Mouse (Mus musculus) myocyte (in vitro differentiated cells): ENCODE results near the gene Klhl6. TPM values are rescaled to one million over a fixed set of nuclear protein-coding genes. Genes with fewer than 3 reads are reported as not detected.
"Not testable (repeated sequence)": the region's sequence is repeated elsewhere in the genome, so short reads cannot be mapped to it uniquely, and the experiment has no call there.

Experiments used
- H3K27me3 ChIP-seq: one replicate; pipeline ENCODE4 v1.6.1; 2011; ENCODE audit not compliant: control insufficient read depth, insufficient read depth, insufficient read length
- H3K36me3 ChIP-seq: one replicate; pipeline ENCODE4 v1.6.1; 2011; ENCODE audit not compliant: control insufficient read depth, insufficient read depth
- H3K4me2 ChIP-seq: one replicate; pipeline ENCODE4 v1.6.1; 2011; ENCODE audit warnings: low read depth, control low read depth
- H3K4me3 ChIP-seq: one replicate; pipeline ENCODE4 v1.5.1; 2011; ENCODE audit warnings: mild to moderate bottlenecking, control low read depth, moderate library complexity
- H3K79me2 ChIP-seq: one replicate; pipeline ENCODE4 v1.6.1; 2011; ENCODE audit not compliant: control insufficient read depth, insufficient read depth
- H3ac ChIP-seq: one replicate; pipeline ENCODE4 v1.6.1; 2011; ENCODE audit not compliant: control insufficient read depth, insufficient read length
- CEBPB ChIP-seq: IDR thresholded peaks from 2 replicates; pipeline ENCODE4 v1.6.1; 2011; ENCODE audit warnings: mild to moderate bottlenecking, moderate library complexity; ENCODE audit not compliant: poor library complexity, insufficient read depth, severe bottlenecking
- E2F4 ChIP-seq: IDR thresholded peaks from one replicate; pipeline ENCODE4 v1.6.1; 2011; ENCODE audit warnings: mild to moderate bottlenecking, control low read depth, moderate library complexity; ENCODE audit not compliant: insufficient read depth
- MAX ChIP-seq: IDR thresholded peaks from one replicate; pipeline ENCODE4 v1.6.1; 2011; ENCODE audit warnings: low read depth, mild to moderate bottlenecking, control low read depth
- MYOD1 ChIP-seq, 3 experiments: IDR thresholded peaks; one replicate each; pipeline ENCODE4 v1.6.1; 2011; ENCODE audit warnings: control low read depth in 2 of 3, low read depth in 2 of 3, mild to moderate bottlenecking in 2 of 3, moderate library complexity in 1 of 3; ENCODE audit not compliant: insufficient read length in 2 of 3, control insufficient read depth in 1 of 3
- MYOG ChIP-seq, 3 experiments: IDR thresholded peaks; one replicate each; pipeline ENCODE4 v1.6.1; 2011; ENCODE audit warnings: control low read depth in 2 of 3, low read depth in 2 of 3, mild to moderate bottlenecking in 2 of 3; ENCODE audit not compliant: insufficient read length in 2 of 3, control insufficient read depth in 1 of 3, insufficient read depth in 1 of 3
- POLR2A ChIP-seq: IDR thresholded peaks from one replicate; pipeline ENCODE4 v1.6.1; 2011; ENCODE audit warnings: low read depth, mild to moderate bottlenecking, control low read depth, moderate library complexity; ENCODE audit not compliant: insufficient read length
- POLR2AphosphoS2 ChIP-seq: IDR thresholded peaks from one replicate; pipeline ENCODE4 v1.6.1; 2011; ENCODE audit warnings: low read depth, control low read depth; ENCODE audit not compliant: insufficient read length
- REST ChIP-seq: IDR thresholded peaks from one replicate; pipeline ENCODE4 v1.6.1; 2011; ENCODE audit warnings: mild to moderate bottlenecking, control low read depth, moderate library complexity; ENCODE audit not compliant: insufficient read depth, insufficient read length
- SRF ChIP-seq: IDR thresholded peaks from one replicate; pipeline ENCODE4 v1.6.1; 2011; ENCODE audit warnings: low read depth; ENCODE audit not compliant: control insufficient read depth, insufficient read length
- TCF12 ChIP-seq: IDR thresholded peaks from one replicate; pipeline ENCODE4 v1.6.1; 2011; ENCODE audit warnings: mild to moderate bottlenecking, control low read depth; ENCODE audit not compliant: poor library complexity, insufficient read depth, severe bottlenecking
- TCF3 ChIP-seq: IDR thresholded peaks from one replicate; pipeline ENCODE4 v1.6.1; 2011; ENCODE audit warnings: low read depth, control low read depth; ENCODE audit not compliant: insufficient read length
- USF1 ChIP-seq: IDR thresholded peaks from one replicate; pipeline ENCODE4 v1.6.1; 2011; ENCODE audit warnings: low read depth, mild to moderate bottlenecking, control low read depth, moderate library complexity
- polyA plus RNA-seq: library from polyadenylated mRNA; unstranded; fragments of >200 nt; fragmentation: generic; extraction: Trizol; gene quantifications from one replicate; pipeline ENCODE4 v1.2.1, GENCODE M21; 2012; ENCODE audit warnings: missing spikeins

Gene Klhl6
- polyA plus RNA-seq, result 0.04 TPM

GRCm38 (mm10) chr16:19982537-19983257 is at the start of gene Klhl6:
TSS of gene Klhl6 (minus strand) at chr16:19983037.
- H3K4me2 ChIP-seq, result peak within 1 kb of the TSS; percentile 18
- H3K27me3 ChIP-seq, result no peaks in the 10 kb centered on the region
- H3K36me3 ChIP-seq, result no peaks in the 10 kb centered on the region
- no peak within 1 kb of the TSS for H3ac ChIP-seq
- H3K79me2 ChIP-seq, result no peaks in the 10 kb centered on the region
- no peak within 1 kb of the TSS for H3K4me3 ChIP-seq
- TF ChIP-seq USF1 (no peak), MYOG (IDR thresholded peaks at IDR 0.05; ENCODE audit: control insufficient read depth in 1 of 3, insufficient read depth in 1 of 3, insufficient read length in 2 of 3, low read depth in 2 of 3) (no peak), CEBPB (no peak), POLR2AphosphoS2 (no peak), MYOD1 (IDR thresholded peaks at IDR 0.05; ENCODE audit: control insufficient read depth in 1 of 3, insufficient read length in 2 of 3, low read depth in 2 of 3) (no peak), REST (no peak), SRF (no peak), TCF12 (no peak), MAX (no peak), TCF3 (no peak), E2F4 (no peak), POLR2A (no peak)

GRCm38 (mm10) chr16:20027241-20027640 is 44.4 kb upstream of the Klhl6 start:
- H3ac ChIP-seq, H3K79me2 ChIP-seq, H3K4me3 ChIP-seq, H3K36me3 ChIP-seq, H3K27me3 ChIP-seq, H3K4me2 ChIP-seq: not testable (repeated sequence)

GRCm38 (mm10) chr16:20022821-20023220 is 40.0 kb upstream of the Klhl6 start:
- no peaks in the 10 kb centered on the region for H3K36me3 ChIP-seq
- no peak overlapping the region for H3K4me2 ChIP-seq
- no peaks in the 10 kb centered on the region for H3K27me3 ChIP-seq
- H3K79me2 ChIP-seq, result no peaks in the 10 kb centered on the region
- H3K4me3 ChIP-seq, result no peak overlapping the region
- TF ChIP-seq POLR2AphosphoS2 (no peak), REST (no peak), TCF12 (no peak), TCF3 (no peak), MYOG (IDR thresholded peaks at IDR 0.05; ENCODE audit: control insufficient read depth in 1 of 3, insufficient read depth in 1 of 3, insufficient read length in 2 of 3, low read depth in 2 of 3) (no peak)
- no peak overlapping the region for H3ac ChIP-seq

DNA sequence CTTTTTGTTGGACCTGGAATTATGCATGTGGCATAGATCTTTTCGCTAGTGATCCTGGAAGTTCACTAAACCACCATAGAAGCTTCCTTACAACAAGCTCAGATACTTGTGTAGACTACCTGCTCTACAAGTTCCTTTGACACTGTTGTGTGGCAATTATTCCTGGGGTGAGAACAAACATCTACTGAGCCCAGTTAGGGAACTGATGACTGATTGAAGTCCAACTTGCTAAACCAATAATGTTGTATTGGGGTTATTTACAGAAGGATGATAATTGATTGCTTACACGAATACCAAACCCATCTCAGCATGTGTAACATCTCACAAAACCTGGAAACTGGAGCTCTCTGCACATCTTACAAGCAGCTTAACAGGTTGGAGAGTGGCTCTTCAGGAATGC is 39.0 kb upstream of the Klhl6 start:
- Histone ChIP-seq H3K4me2 (no peak overlapping the region), H3K27me3 (no peaks in the 10 kb centered on the region), H3ac (no peak overlapping the region), H3K36me3 (no peaks in the 10 kb centered on the region), H3K4me3 (no peak overlapping the region), H3K79me2 (no peaks in the 10 kb centered on the region)
- TF ChIP-seq MAX (no peak), USF1 (no peak), REST (no peak), POLR2AphosphoS2 (no peak), MYOG (IDR thresholded peaks at IDR 0.05; ENCODE audit: control insufficient read depth in 1 of 3, insufficient read depth in 1 of 3, insufficient read length in 2 of 3, low read depth in 2 of 3) (no peak), TCF12 (no peak), E2F4 (no peak), SRF (no peak), CEBPB (no peak), MYOD1 (IDR thresholded peaks at IDR 0.05; ENCODE audit: control insufficient read depth in 1 of 3, insufficient read length in 2 of 3, low read depth in 2 of 3) (no peak), POLR2A (no peak), TCF3 (no peak)

- Histone ChIP-seq H3ac (no peak overlapping the region), H3K79me2 (no peaks in the 10 kb centered on the region), H3K4me2 (no peak overlapping the region), H3K4me3 (no peak overlapping the region), H3K36me3 (no peaks in the 10 kb centered on the region), H3K27me3 (no peaks in the 10 kb centered on the region)
- no peak for TF ChIP-seq E2F4
- no peak for TF ChIP-seq MYOG (IDR thresholded peaks at IDR 0.05; ENCODE audit: control insufficient read depth in 1 of 3, insufficient read depth in 1 of 3, insufficient read length in 2 of 3, low read depth in 2 of 3)
- no peak for TF ChIP-seq USF1
- TF ChIP-seq SRF, result no peak
- TF ChIP-seq MYOD1 (IDR thresholded peaks at IDR 0.05; ENCODE audit: control insufficient read depth in 1 of 3, insufficient read length in 2 of 3, low read depth in 2 of 3), result no peak
- TF ChIP-seq TCF12, result no peak
Observed at GRCm38 (mm10) chr16:20012647-20013046, 29.8 kb upstream of the Klhl6 start.
